Mouse (Mus musculus) embryonic facial prominence, embryonic 11.5 days (tissue): ENCODE data around the gene Akr1c13. TPM values are rescaled to one million over a fixed set of nuclear protein-coding genes. Genes with fewer than 3 reads are reported as not detected.
"Not testable (repeated sequence)": the region's sequence is repeated elsewhere in the genome, so short reads cannot be mapped to it uniquely, and the experiment has no call there.

ENCODE experiments used
- ATAC-seq: fragments of 200-750 bp; cut with Nextera tagmentation; replicated peaks from 2 replicates; pipeline ENCODE4 v1.8.0; 2017; ENCODE audit warnings: low read depth; ENCODE audit not compliant: insufficient number of reproducible peaks, low FRiP score, low TSS enrichment
- DNase-seq: peaks from one replicate; pipeline ENCODE4 v3.0.0-alpha.2; 2015; ENCODE audit warnings: low spot score
- H3K27ac ChIP-seq: fragments of 300-500 bp; sonication (generic); replicated peaks from 2 replicates; pipeline ENCODE4 v1.5.1; 2014; ENCODE audit warnings: mild to moderate bottlenecking, low read depth, low read length, control low read depth
- H3K27me3 ChIP-seq: fragments of 300-500 bp; sonication (generic); 2 replicates; pipeline ENCODE4 v1.6.1; 2014; ENCODE audit warnings: mild to moderate bottlenecking, low read length, moderate library complexity, mixed read lengths; ENCODE audit not compliant: control insufficient read depth, insufficient read depth
- H3K36me3 ChIP-seq: fragments of 300-500 bp; sonication (generic); replicated peaks from 2 replicates; pipeline ENCODE4 v1.6.1; 2014; ENCODE audit warnings: low read depth, mild to moderate bottlenecking, low read length, moderate library complexity, mixed read lengths; ENCODE audit not compliant: control insufficient read depth, insufficient read depth
- H3K4me1 ChIP-seq: fragments of 300-500 bp; sonication (generic); 2 replicates; pipeline ENCODE4 v1.6.1; 2014; ENCODE audit warnings: low read length, mixed read lengths; ENCODE audit not compliant: control insufficient read depth, insufficient read depth
- H3K4me2 ChIP-seq: fragments of 300-500 bp; sonication (generic); 2 replicates; pipeline ENCODE4 v1.6.1; 2014; ENCODE audit warnings: low read depth, mild to moderate bottlenecking, control low read depth, low read length, moderate library complexity
- H3K4me3 ChIP-seq: fragments of 300-500 bp; sonication (generic); 2 replicates; pipeline ENCODE4 v1.5.1; 2014; ENCODE audit warnings: low read depth, low read length, control low read depth
- H3K9ac ChIP-seq: fragments of 300-500 bp; sonication (generic); replicated peaks from 2 replicates; pipeline ENCODE4 v1.6.1; 2014; ENCODE audit warnings: mild to moderate bottlenecking, control low read depth, low read length
- H3K9me3 ChIP-seq: fragments of 300-500 bp; sonication (generic); replicated peaks from 2 replicates; pipeline ENCODE4 v1.6.1; 2016; ENCODE audit warnings: mild to moderate bottlenecking, low read length, inconsistent platforms, mixed read lengths; ENCODE audit not compliant: control insufficient read depth
- WGBS: fragments of 180-500 bp; shearing (Covaris S2); extraction: QIAGEN DNeasy Blood & Tissue Kit; methylation state at CpG from one replicate; pipeline ENCODE4 v1.1.7; 2014; 5-methylcytosine and 5-hydroxymethylcytosine counted together
- polyA plus RNA-seq: library from polyadenylated mRNA; unstranded; fragments of >200 nt; fragmentation: Nextera tagmentation; extraction: Ambion mirVana; gene quantifications from 2 replicates; pipeline ENCODE4 v1.2.1, GENCODE M21; 2014

Akr1c13 gene
- polyA plus RNA-seq, 1 experiment from 2014 or later, result 0.25 TPM

GRCm38 (mm10) chr13:4212309-4212708 lies 21.4 kb downstream of the Akr1c13 start:
- no peak overlapping the region for H3K4me2 ChIP-seq
- H3K27ac ChIP-seq, result no peak overlapping the region
- DNase-seq (no peak), ATAC-seq (no peak)
- WGBS, result 62% methylated on average over 3 of the region's 3 CpGs
- no peak overlapping the region for H3K4me3 ChIP-seq
- no peaks in the 10 kb centered on the region for H3K4me1 ChIP-seq
- no peaks in the 10 kb centered on the region for H3K27me3 ChIP-seq
- no peak overlapping the region for H3K9ac ChIP-seq
- no peaks in the 10 kb centered on the region for H3K9me3 ChIP-seq
- no peaks in the 10 kb centered on the region for H3K36me3 ChIP-seq

- DNase-seq, H3K27ac ChIP-seq, H3K4me1 ChIP-seq, H3K27me3 ChIP-seq, H3K9ac ChIP-seq, H3K4me3 ChIP-seq, ATAC-seq, H3K4me2 ChIP-seq, H3K9me3 ChIP-seq, H3K36me3 ChIP-seq: not testable (repeated sequence)
- WGBS, result 78% methylated on average over 1 of the region's 1 CpGs
Measured at GRCm38 (mm10) chr13:4215496-4215895, 24.5 kb downstream of the Akr1c13 start.

DNA sequence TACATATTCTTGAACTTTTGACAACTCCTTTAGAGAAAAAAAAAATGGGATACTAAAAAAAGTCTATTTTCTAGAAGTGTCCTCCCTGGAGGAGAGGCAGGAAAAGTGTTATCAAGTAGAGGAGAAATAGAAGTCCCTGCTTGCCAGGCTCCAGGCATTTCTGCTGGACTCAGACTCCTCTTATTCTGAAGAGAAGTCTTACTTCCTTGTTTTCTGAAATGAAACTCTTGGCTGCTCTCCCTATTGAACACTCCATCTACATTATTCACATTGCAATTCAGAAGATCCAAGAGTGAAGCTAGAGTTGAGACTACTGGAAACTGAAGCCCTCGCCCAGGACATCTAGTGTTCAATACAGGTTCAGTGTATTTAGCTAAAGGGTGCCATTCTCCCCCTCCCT lies 37.5 kb downstream of the Akr1c13 start, which contains the start of gene Akr1c19:
Gene Akr1c19 (plus strand): TSS at position 260 of the 400 bp plus-strand sequence.
- H3K4me3 ChIP-seq, result no peak within 1 kb of the TSS
- ATAC-seq, result no peak
- no peaks in the 10 kb centered on the region for H3K9me3 ChIP-seq
- H3K9ac ChIP-seq, result no peak within 1 kb of the TSS
- no peaks in the 10 kb centered on the region for H3K27me3 ChIP-seq
- H3K36me3 ChIP-seq, result no peaks in the 10 kb centered on the region
- no peak for DNase-seq
- H3K27ac ChIP-seq, result no peak within 1 kb of the TSS
- H3K4me2 ChIP-seq, result no peak within 1 kb of the TSS
- 75% methylated on average over 1 of the region's 1 CpGs for WGBS
- no peaks in the 10 kb centered on the region for H3K4me1 ChIP-seq

DNA sequence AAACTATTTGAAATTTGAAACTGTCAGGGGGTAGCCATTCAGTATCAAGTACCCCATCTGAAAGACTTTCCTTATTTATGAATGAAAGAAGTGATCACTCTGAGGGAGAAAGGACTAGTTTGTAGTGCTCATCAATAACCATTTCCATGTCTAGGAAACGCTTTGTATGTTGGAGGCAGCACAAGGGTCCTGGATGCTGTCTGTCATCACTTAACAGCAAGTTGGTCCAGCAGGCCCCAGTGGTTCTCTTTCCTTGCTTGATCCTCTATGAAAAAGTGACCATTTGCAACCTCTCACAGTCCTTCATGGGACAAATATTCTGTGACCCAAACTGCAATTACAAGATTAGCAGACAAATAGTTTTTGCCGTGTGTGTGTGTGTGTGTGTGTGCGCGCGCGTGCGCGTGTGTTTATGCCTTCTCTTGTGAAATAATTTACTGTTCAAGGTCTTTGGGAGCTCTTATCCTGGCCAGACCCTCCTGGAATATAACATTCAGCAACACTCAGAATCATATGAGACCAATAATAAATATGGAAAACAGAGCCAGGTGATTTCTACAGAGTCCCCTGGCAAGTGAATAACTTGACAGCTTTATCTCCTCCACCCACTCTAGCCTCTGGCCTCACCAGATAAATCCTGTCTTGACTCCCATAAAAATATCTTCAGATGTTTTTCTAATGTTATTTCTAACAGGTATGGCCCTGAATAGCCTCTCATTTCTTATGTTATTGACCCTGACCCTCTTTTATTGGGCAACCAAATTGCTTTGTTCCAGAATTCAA lies 40.1 kb downstream of the Akr1c13 start:
- H3K27ac ChIP-seq, result no peak overlapping the region
- no peak overlapping the region for H3K4me3 ChIP-seq
- 91% methylated on average over 8 of the region's 8 CpGs for WGBS
- ATAC-seq (no peak), DNase-seq (no peak)
- H3K4me2 ChIP-seq, result no peak overlapping the region
- H3K9me3 ChIP-seq, result no peaks in the 10 kb centered on the region
- no peaks in the 10 kb centered on the region for H3K27me3 ChIP-seq
- no peaks in the 10 kb centered on the region for H3K4me1 ChIP-seq
- no peak overlapping the region for H3K9ac ChIP-seq
- H3K36me3 ChIP-seq, result no peaks in the 10 kb centered on the region

- DNase-seq (no peak), ATAC-seq (no peak)
- Histone ChIP-seq H3K9me3 (no peaks in the 10 kb centered on the region), H3K4me3 (no peak overlapping the region), H3K4me2 (no peak overlapping the region), H3K27me3 (no peaks in the 10 kb centered on the region), H3K27ac (no peak overlapping the region), H3K36me3 (no peaks in the 10 kb centered on the region), H3K4me1 (no peaks in the 10 kb centered on the region), H3K9ac (no peak overlapping the region)
- 85% methylated on average over 1 of the region's 1 CpGs for WGBS
Measured at GRCm38 (mm10) chr13:4233135-4233534, 42.2 kb downstream of the Akr1c13 start.

GRCm38 (mm10) chr13:4233536-4234172 lies 42.7 kb downstream of the Akr1c13 start:
- no peak overlapping the region for H3K4me3 ChIP-seq
- 81% methylated on average over 3 of the region's 3 CpGs for WGBS
- H3K4me2 ChIP-seq, result no peak overlapping the region
- H3K9me3 ChIP-seq, result no peaks in the 10 kb centered on the region
- no peaks in the 10 kb centered on the region for H3K4me1 ChIP-seq
- ATAC-seq, result no peak
- H3K36me3 ChIP-seq, result no peaks in the 10 kb centered on the region
- no peak for DNase-seq
- H3K9ac ChIP-seq, result no peak overlapping the region
- H3K27ac ChIP-seq, result no peak overlapping the region
- no peaks in the 10 kb centered on the region for H3K27me3 ChIP-seq

- peak overlapping the region; percentile 38 for H3K4me2 ChIP-seq
- peak overlapping the region; percentile 2; the same call in 1 of the 2 replicates for H3K4me3 ChIP-seq
- ATAC-seq (peak; percentile 96), DNase-seq (peak; percentile 80)
- H3K27ac ChIP-seq, result no peak overlapping the region
- under 1% methylated on average over 13 of the region's 13 CpGs for WGBS
- H3K36me3 ChIP-seq, result no peaks in the 10 kb centered on the region
- H3K4me1 ChIP-seq, result no peaks in the 10 kb centered on the region
- no peaks in the 10 kb centered on the region for H3K27me3 ChIP-seq
- H3K9ac ChIP-seq, result peak overlapping the region; percentile 32; the same call in 1 of the 2 replicates
- no peaks in the 10 kb centered on the region for H3K9me3 ChIP-seq
Measured at GRCm38 (mm10) chr13:4244861-4245559, 54.1 kb downstream of the Akr1c13 start.

- H3K27me3 ChIP-seq, result no peaks in the 10 kb centered on the region
- no peak overlapping the region for H3K27ac ChIP-seq
- no peak overlapping the region for H3K4me3 ChIP-seq
- DNase-seq (no peak), ATAC-seq (no peak)
- no peak overlapping the region for H3K9ac ChIP-seq
- 64% methylated on average over 3 of the region's 3 CpGs for WGBS
- H3K4me1 ChIP-seq, result no peaks in the 10 kb centered on the region
- no peaks in the 10 kb centered on the region for H3K9me3 ChIP-seq
- no peak overlapping the region for H3K4me2 ChIP-seq
- no peaks in the 10 kb centered on the region for H3K36me3 ChIP-seq
Measured at GRCm38 (mm10) chr13:4249347-4249746, 58.4 kb downstream of the Akr1c13 start.
